18 mouse cellular contexts compared by ENCODE assay signal in genomic region chr9:35336701-35337055, GRCm38 (mm10).
DNase-seq lines count a peak whose midpoint lies in the region; ATAC-seq and TF ChIP-seq lines count a peak whose summit lies in the region.
"Had no signal": no experiment of that assay in that cellular context is flagged by ENCODE, and none has a peak within 500 bp of the region (broad histone marks: within the 10 kb centered on the region; RNA-seq: fewer than 3 reads in every experiment).

No protein-coding gene starts in this region.

- H3K9me3 ChIP-seq in hindbrain, postnatal 0 days (ENCODE audit: low read length) = no peaks in the 10 kb centered on the region
- H3K9me3 ChIP-seq in hindbrain, embryonic 16.5 days (ENCODE audit: control insufficient read depth, low read length) = no peaks in the 10 kb centered on the region
- H3K9me3 ChIP-seq in forebrain, embryonic 14.5 days (replicated peaks; ENCODE audit: control insufficient read depth, low read length) = no peaks in the 10 kb centered on the region
- H3K9me3 ChIP-seq: hindbrain, embryonic 15.5 days; kidney, embryonic 15.5 days; midbrain, embryonic 15.5 days; neural tube, embryonic 13.5 days; stomach, embryonic 15.5 days had no signal

- H3K4me1 ChIP-seq in hindbrain, postnatal 0 days (ENCODE audit: insufficient read depth, low read length) = peaks cover 12% of the 10 kb centered on the region; the same call in 1 of the 2 replicates
- H3K4me1 ChIP-seq in hindbrain, embryonic 16.5 days (ENCODE audit: control insufficient read depth, insufficient read depth, low read depth, low read length) = peaks cover 7% of the 10 kb centered on the region
- H3K4me1 ChIP-seq in forebrain, embryonic 14.5 days (ENCODE audit: control insufficient read depth, insufficient read depth, low read length) = peaks cover 52% of the 10 kb centered on the region

- H3K27ac ChIP-seq in hindbrain, postnatal 0 days = no peak overlapping the region
- H3K27ac ChIP-seq in hindbrain, embryonic 16.5 days (ENCODE audit: low read depth, low read length) = no peak overlapping the region
- H3K27ac ChIP-seq in forebrain, embryonic 14.5 days (ENCODE audit: low read depth, low read length) = peak overlapping the region; percentile 41; the same call in 1 of the 2 replicates
- H3K27ac ChIP-seq: hindbrain, embryonic 15.5 days; liver, embryonic 14.5 days; midbrain, embryonic 15.5 days; neural tube, embryonic 13.5 days had no signal

- no peak for TF ChIP-seq CTCF in hindbrain, postnatal 0 days (IDR thresholded peaks at IDR 0.05; ENCODE audit: low read depth)

- no peak overlapping the region for H3K4me2 ChIP-seq in hindbrain, postnatal 0 days (ENCODE audit: low read depth, low read length)
- H3K4me2 ChIP-seq in hindbrain, embryonic 16.5 days (ENCODE audit: low read length) = no peak overlapping the region
- H3K4me2 ChIP-seq in forebrain, embryonic 14.5 days (ENCODE audit: low read length) = 0 out of 2 replicates have a peak overlapping the region, but pooled peaks have one; percentile 22
- H3K4me2 ChIP-seq: hindbrain, embryonic 15.5 days; kidney, embryonic 15.5 days; midbrain, embryonic 15.5 days had no signal

- DNase-seq in gastrocnemius, postnatal 25 days = peak; percentile 3
- no peak for DNase-seq in gastrocnemius, postnatal 4 days (ENCODE audit: low spot score in 2 of 2)
- DNase-seq in hindbrain, postnatal 0 days (ENCODE audit: low spot score) = peak; percentile 39
- peak; percentile 6 for DNase-seq in brain, adult 2 months (ENCODE audit: low read depth, low spot score)
- no peak for DNase-seq in forebrain, embryonic 14.5 days (ENCODE audit: low spot score)
- DNase-seq in embryo, embryonic 10.5 days (ENCODE audit: low spot score) = no peak
- DNase-seq: embryo, embryonic 11 days; gastrocnemius, postnatal 10 days; retina, postnatal 1 day; thymus, postnatal 25 days had no signal

- WGBS in hindbrain, postnatal 0 days = 56% methylated on average over 5 of the region's 5 CpGs
- WGBS in hindbrain, embryonic 16.5 days = 64% methylated on average over 5 of the region's 5 CpGs
- 60% methylated on average over 5 of the region's 5 CpGs for WGBS in forebrain, embryonic 14.5 days

- no peak overlapping the region for H3K9ac ChIP-seq in hindbrain, postnatal 0 days (replicated peaks; ENCODE audit: low read length)
- H3K9ac ChIP-seq in hindbrain, embryonic 16.5 days (ENCODE audit: low read depth, low read length) = no peak overlapping the region
- H3K9ac ChIP-seq in forebrain, embryonic 14.5 days (ENCODE audit: low read length) = no peak overlapping the region
- H3K9ac ChIP-seq: hindbrain, embryonic 15.5 days; kidney, embryonic 15.5 days; liver, embryonic 14.5 days; midbrain, embryonic 15.5 days; neural tube, embryonic 13.5 days; stomach, embryonic 15.5 days had no signal

- no peak for ATAC-seq in hindbrain, postnatal 0 days
- ATAC-seq in hindbrain, embryonic 16.5 days = no peak
- no peak for ATAC-seq in forebrain, embryonic 14.5 days
- ATAC-seq in granulocyte monocyte progenitor cell, adult 5-6 weeks (replicated peaks; ENCODE audit: poor library complexity, severe bottlenecking) = no peak
- ATAC-seq: midbrain, embryonic 15.5 days had no signal

- H3K27me3 ChIP-seq in hindbrain, postnatal 0 days (ENCODE audit: insufficient read depth, low read length) = peaks cover 35% of the 10 kb centered on the region
- peaks cover 20% of the 10 kb centered on the region for H3K27me3 ChIP-seq in hindbrain, embryonic 16.5 days (replicated peaks; ENCODE audit: control insufficient read depth, insufficient read depth, low read length)
- H3K27me3 ChIP-seq in forebrain, embryonic 14.5 days (replicated peaks; ENCODE audit: control insufficient read depth, insufficient read depth, low read length) = no peaks in the 10 kb centered on the region
- H3K27me3 ChIP-seq: stomach, embryonic 15.5 days had no signal

- H3K36me3 ChIP-seq in hindbrain, postnatal 0 days (ENCODE audit: insufficient read depth, low read length) = no peaks in the 10 kb centered on the region
- no peaks in the 10 kb centered on the region for H3K36me3 ChIP-seq in hindbrain, embryonic 16.5 days (ENCODE audit: control insufficient read depth, insufficient read depth, low read length)
- H3K36me3 ChIP-seq in forebrain, embryonic 14.5 days (ENCODE audit: control insufficient read depth, insufficient read depth, low read length) = no peaks in the 10 kb centered on the region
- H3K36me3 ChIP-seq: hindbrain, embryonic 15.5 days; kidney, embryonic 15.5 days; midbrain, embryonic 15.5 days; neural tube, embryonic 13.5 days; stomach, embryonic 15.5 days had no signal

- H3K4me3 ChIP-seq in hindbrain, postnatal 0 days (ENCODE audit: low read length) = no peak overlapping the region
- H3K4me3 ChIP-seq in hindbrain, embryonic 16.5 days (ENCODE audit: low read length) = no peak overlapping the region
- no peak overlapping the region for H3K4me3 ChIP-seq in forebrain, embryonic 14.5 days (ENCODE audit: low read depth, low read length)
- H3K4me3 ChIP-seq: hindbrain, embryonic 15.5 days; kidney, embryonic 15.5 days; midbrain, embryonic 15.5 days; neural tube, embryonic 13.5 days; stomach, embryonic 15.5 days had no signal

Comparison
In these comparisons a context has a peak if more than half of its experiments do, and no peak if none do; other contexts are left out.
1. DNase-seq: peak in gastrocnemius, postnatal 25 days (single experiment), hindbrain, postnatal 0 days (single experiment) and brain, adult 2 months (single experiment); none in gastrocnemius, postnatal 4 days (0 of 2), forebrain, embryonic 14.5 days (single experiment) and embryo, embryonic 10.5 days (single experiment).